Mouse (Mus musculus) heart, adult 2 months (tissue): ENCODE data around the gene Olfr1278. TPM values are rescaled to one million over a fixed set of nuclear protein-coding genes. Genes with fewer than 3 reads are reported as not detected.
"Not testable (repeated sequence)": the region's sequence is repeated elsewhere in the genome, so short reads cannot be mapped to it uniquely, and the experiment has no call there.

Experiments used
- DNase-seq, 2 experiments: peaks; one replicate each; pipeline ENCODE4 v3.0.0; 2021
- H3K27ac ChIP-seq: fragments of 200-600 bp; 2 replicates; pipeline ENCODE4 v1.8.1; 2022
- H3K27me3 ChIP-seq: fragments of 200-500 bp; 2 replicates; pipeline ENCODE4 v1.6.1; 2012; ENCODE audit warnings: mild to moderate bottlenecking, low read length, inconsistent platforms, mixed read lengths; ENCODE audit not compliant: control insufficient read depth, insufficient read depth
- H3K36me3 ChIP-seq: fragments of 200-500 bp; 2 replicates; pipeline ENCODE4 v1.6.1; 2012; ENCODE audit warnings: low read length, inconsistent platforms; ENCODE audit not compliant: control insufficient read depth, insufficient read depth
- H3K4me1 ChIP-seq: fragments of 200-500 bp; 2 replicates; pipeline ENCODE4 v1.6.1; 2011; ENCODE audit warnings: low read length; ENCODE audit not compliant: control insufficient read depth, insufficient read depth
- H3K4me3 ChIP-seq: fragments of 200-600 bp; 2 replicates; pipeline ENCODE4 v1.8.1; 2022
- H3K79me2 ChIP-seq: fragments of 200-500 bp; replicated peaks from 2 replicates; pipeline ENCODE4 v1.6.1; 2012; ENCODE audit warnings: mild to moderate bottlenecking, inconsistent platforms, low read length, moderate library complexity, mixed read lengths; ENCODE audit not compliant: control insufficient read depth, insufficient read depth
- H3K9ac ChIP-seq: fragments of 200-500 bp; 2 replicates; pipeline ENCODE4 v1.6.1; 2012; ENCODE audit warnings: low read depth, mild to moderate bottlenecking, control low read depth, inconsistent platforms, low read length, mixed read lengths
- CTCF ChIP-seq: fragments of 200-600 bp; IDR thresholded peaks from 2 replicates; pipeline ENCODE4 v1.8.1; 2022; ENCODE audit warnings: antibody characterized with exemption, mild to moderate bottlenecking, moderate library complexity
- EP300 ChIP-seq: fragments of 200-500 bp; IDR thresholded peaks from 2 replicates; pipeline ENCODE4 v1.6.1; 2011; ENCODE audit warnings: low read depth, low read length, control low read depth; ENCODE audit not compliant: insufficient read depth
- POLR2A ChIP-seq: fragments of 200-500 bp; IDR thresholded peaks from 2 replicates; pipeline ENCODE4 v1.6.1; 2011; ENCODE audit warnings: mild to moderate bottlenecking, low read depth, low read length, control low read depth; ENCODE audit not compliant: insufficient read depth
- WGBS: fragments of 180-500 bp; shearing (Covaris S2); methylation state at CpG from one replicate; pipeline ENCODE4 v1.1.7; 2018; 5-methylcytosine and 5-hydroxymethylcytosine counted together
- intact Hi-C: fragments of 180-260 bp; cut with DNase I; formaldehyde crosslinking; loops from one replicate; pipeline ENCODE4 v1.15.1; 2025
- long read RNA-seq: library from polyadenylated mRNA; stranded (forward); transcript quantifications from one replicate; pipeline ENCODE4 v2.0.0, GENCODE M21; 2021
- polyA plus RNA-seq: library from polyadenylated mRNA; depleted of rRNA; stranded (reverse); fragments of >200 nt; gene quantifications from 2 replicates; pipeline ENCODE4 v1.2.3, GENCODE M21; 2012; rRNA removed
- total RNA-seq, 2 experiments: library from RNA; stranded (reverse); gene quantifications; 2 replicates each; pipeline ENCODE4 v1.2.3; 2021

Olfr1278 gene
- total RNA-seq (not detected), polyA plus RNA-seq (not detected in 2 replicates)
- long read RNA-seq: 0 reads

DNA sequence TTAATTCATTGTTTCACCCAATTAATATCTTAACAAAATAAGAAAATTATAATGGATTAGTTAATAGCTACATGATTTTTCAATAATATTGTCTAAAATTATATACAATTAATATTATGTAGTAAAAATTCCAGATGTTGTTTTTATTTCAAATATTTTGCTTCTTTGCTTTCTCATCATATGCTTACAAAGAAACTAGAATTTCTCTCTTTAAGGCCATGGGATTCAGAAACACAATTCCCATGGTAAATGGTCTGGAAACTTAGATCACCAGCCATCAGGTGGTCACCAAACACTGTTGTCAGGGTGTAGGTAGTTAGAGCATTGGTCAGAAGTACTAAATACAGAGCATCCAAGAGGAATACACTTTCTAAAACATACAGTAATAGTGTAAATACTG, at the start of gene Olfr1278:
TSS of gene Olfr1278 (plus strand) at position 301 of the 400 bp plus-strand sequence.
- Histone ChIP-seq H3K4me1 (no peaks in the 10 kb centered on the region), H3K27ac (no peak within 1 kb of the TSS), H3K79me2 (no peaks in the 10 kb centered on the region), H3K27me3 (no peaks in the 10 kb centered on the region), H3K36me3 (no peaks in the 10 kb centered on the region), H3K4me3 (no peak within 1 kb of the TSS), H3K9ac (no peak within 1 kb of the TSS)
- TF ChIP-seq CTCF (no peak), EP300 (no peak), POLR2A (no peak)
- DNase-seq: no peak
- intact Hi-C loops: no loop called here

DNA sequence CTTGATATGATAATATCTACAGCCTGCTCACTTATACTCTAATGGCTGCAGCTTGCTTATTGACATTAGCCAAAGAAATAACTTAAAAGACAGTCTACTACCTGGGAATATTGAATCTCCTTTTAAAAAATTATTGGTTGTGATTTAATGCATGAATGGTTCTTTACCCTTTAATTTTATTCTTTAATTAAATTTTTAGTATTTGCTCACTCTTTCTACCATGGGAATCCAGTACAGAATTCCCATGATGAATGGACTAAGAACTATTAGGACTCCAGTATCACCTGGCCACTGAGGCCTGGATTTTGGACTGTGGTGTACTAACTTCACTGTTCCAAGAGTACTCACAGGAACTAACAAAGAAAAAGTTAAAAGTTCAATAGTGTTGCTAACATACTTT, 35.7 kb upstream of the Olfr1278 start, which contains the start of gene Olfr1276:
TSS of gene Olfr1276 (plus strand) at position 301 of the 400 bp plus-strand sequence.
- H3K36me3 ChIP-seq: no peaks in the 10 kb centered on the region
- H3K9ac ChIP-seq: no peak within 1 kb of the TSS
- H3K4me3 ChIP-seq: no peak within 1 kb of the TSS
- no peaks in the 10 kb centered on the region for H3K79me2 ChIP-seq
- DNase-seq: no peak
- H3K27ac ChIP-seq: no peak within 1 kb of the TSS
- intact Hi-C loops: no loop called here
- no peaks in the 10 kb centered on the region for H3K4me1 ChIP-seq
- TF ChIP-seq EP300 (no peak), POLR2A (no peak), CTCF (no peak)
- no peaks in the 10 kb centered on the region for H3K27me3 ChIP-seq

- no peak within 1 kb of the TSS for H3K4me3 ChIP-seq
- no peak for DNase-seq
- H3K27ac ChIP-seq: no peak within 1 kb of the TSS
- no peak within 1 kb of the TSS for H3K9ac ChIP-seq
- H3K27me3 ChIP-seq: no peaks in the 10 kb centered on the region
- TF ChIP-seq CTCF (no peak), POLR2A (no peak), EP300 (no peak)
- H3K4me1 ChIP-seq: no peaks in the 10 kb centered on the region
- intact Hi-C loops: no loop called here
- 64% methylated on average over 2 of the region's 2 CpGs for WGBS
- H3K36me3 ChIP-seq: no peaks in the 10 kb centered on the region
- no peaks in the 10 kb centered on the region for H3K79me2 ChIP-seq
Measured at GRCm38 (mm10) chr2:111274006-111274405, 15.9 kb upstream of the Olfr1278 start, which contains the start of gene Olfr1277. Gene Olfr1277, minus strand, starts transcription at chr2:111274106.

GRCm38 (mm10) chr2:111298541-111298940, 8.6 kb downstream of the Olfr1278 start:
- no peaks in the 10 kb centered on the region for H3K27me3 ChIP-seq
- no peak overlapping the region for H3K9ac ChIP-seq
- H3K4me1 ChIP-seq: no peaks in the 10 kb centered on the region
- H3K79me2 ChIP-seq: no peaks in the 10 kb centered on the region
- no peak overlapping the region for H3K27ac ChIP-seq
- intact Hi-C loops: no loop called here
- TF ChIP-seq EP300 (no peak), POLR2A (no peak), CTCF (no peak)
- no peak overlapping the region for H3K4me3 ChIP-seq
- no peaks in the 10 kb centered on the region for H3K36me3 ChIP-seq
- DNase-seq: no peak

- H3K36me3 ChIP-seq: no peaks in the 10 kb centered on the region
- intact Hi-C loops: no loop called here
- no peak within 1 kb of the TSS for H3K4me3 ChIP-seq
- no peak within 1 kb of the TSS for H3K27ac ChIP-seq
- H3K79me2 ChIP-seq: no peaks in the 10 kb centered on the region
- no peak for DNase-seq
- no peaks in the 10 kb centered on the region for H3K27me3 ChIP-seq
- H3K9ac ChIP-seq: no peak within 1 kb of the TSS
- TF ChIP-seq CTCF: no peak
- no peak for TF ChIP-seq POLR2A
- TF ChIP-seq EP300: no peak
- no peaks in the 10 kb centered on the region for H3K4me1 ChIP-seq
Measured at GRCm38 (mm10) chr2:111300374-111300773, 10.4 kb downstream of the Olfr1278 start, which contains the start of gene Olfr1279. Gene Olfr1279, plus strand, starts transcription at chr2:111300635.

DNA sequence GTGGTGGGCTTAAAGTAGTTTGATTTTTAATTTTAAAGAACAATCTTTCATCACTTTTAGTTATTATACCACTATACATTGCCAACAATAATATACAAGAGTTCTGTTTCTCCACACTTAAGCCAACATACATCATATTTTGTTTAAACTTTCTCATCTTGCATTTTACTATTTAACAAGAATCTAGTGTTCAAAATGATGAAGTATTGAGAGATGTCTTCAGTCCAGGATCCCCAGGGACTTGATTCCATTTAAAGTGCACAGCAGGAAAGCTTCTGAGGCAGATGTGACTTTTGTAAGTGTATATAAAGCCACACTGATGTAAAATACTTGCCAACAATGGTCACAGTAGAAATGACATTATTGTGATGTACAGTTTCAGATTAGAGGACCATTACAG, 23.8 kb downstream of the Olfr1278 start, which contains the start of gene Olfr1280:
TSS of gene Olfr1280 (plus strand) at position 301 of the 400 bp plus-strand sequence.
- intact Hi-C loops: no loop called here
- Histone ChIP-seq H3K27me3 (no peaks in the 10 kb centered on the region), H3K27ac (no peak within 1 kb of the TSS), H3K9ac (no peak within 1 kb of the TSS), H3K79me2 (no peaks in the 10 kb centered on the region), H3K4me3 (no peak within 1 kb of the TSS), H3K4me1 (no peaks in the 10 kb centered on the region), H3K36me3 (no peaks in the 10 kb centered on the region)
- DNase-seq: no peak
- TF ChIP-seq POLR2A: no peak
- TF ChIP-seq EP300: no peak
- no peak for TF ChIP-seq CTCF

GRCm38 (mm10) chr2:111326220-111326619, 36.3 kb downstream of the Olfr1278 start, which contains the start of gene Olfr1281:
Gene Olfr1281, plus strand, starts transcription at chr2:111326520.
- no peak for TF ChIP-seq POLR2A
- no peak for TF ChIP-seq EP300
- no peak for TF ChIP-seq CTCF
- H3K4me3 ChIP-seq: no peak within 1 kb of the TSS
- no peak for DNase-seq
- no peaks in the 10 kb centered on the region for H3K27me3 ChIP-seq
- H3K9ac ChIP-seq: no peak within 1 kb of the TSS
- 42% methylated on average over 2 of the region's 2 CpGs for WGBS
- intact Hi-C loops: no loop called here
- H3K36me3 ChIP-seq: no peaks in the 10 kb centered on the region
- no peaks in the 10 kb centered on the region for H3K79me2 ChIP-seq
- H3K4me1 ChIP-seq: no peaks in the 10 kb centered on the region
- H3K27ac ChIP-seq: no peak within 1 kb of the TSS

- DNase-seq, H3K27me3 ChIP-seq, H3K4me3 ChIP-seq, H3K27ac ChIP-seq, H3K79me2 ChIP-seq, H3K9ac ChIP-seq, H3K36me3 ChIP-seq, H3K4me1 ChIP-seq, intact Hi-C loops: not testable (repeated sequence)
- 79% methylated on average over 5 of the region's 5 CpGs for WGBS
Measured at GRCm38 (mm10) chr2:111333721-111334120, 43.8 kb downstream of the Olfr1278 start.
